Comparison of ENCODE assay signal across 16 mouse cellular contexts in genomic region chr4:56178844-56179481, GRCm38 (mm10).
DNase-seq lines count a peak whose midpoint lies in the region; ATAC-seq and TF ChIP-seq lines count a peak whose summit lies in the region.
"Had no signal": no experiment of that assay in that cellular context is flagged by ENCODE, and none has a peak within 500 bp of the region (broad histone marks: within the 10 kb centered on the region; RNA-seq: fewer than 3 reads in every experiment).

No protein-coding gene starts in this region.

- TF ChIP-seq EP300 in liver, postnatal 0 days (IDR thresholded peaks at IDR 0.05; ENCODE audit: low read depth) = no peak

- H3K4me2 ChIP-seq in hindbrain, postnatal 0 days (ENCODE audit: low read depth, low read length) = no peak overlapping the region
- no peak overlapping the region for H3K4me2 ChIP-seq in forebrain, embryonic 12.5 days
- H3K4me2 ChIP-seq in hindbrain, embryonic 16.5 days (ENCODE audit: low read length) = no peak overlapping the region
- no peak overlapping the region for H3K4me2 ChIP-seq in liver, postnatal 0 days (ENCODE audit: low read depth, low read length)
- H3K4me2 ChIP-seq: heart, embryonic 12.5 days; hindbrain, embryonic 15.5 days; neural tube, embryonic 13.5 days had no signal

- DNase-seq in hindbrain, embryonic 10.5 days (ENCODE audit: low spot score) = peak; percentile 16
- DNase-seq in hindbrain, postnatal 0 days (ENCODE audit: low spot score) = no peak
- peak; percentile 41 for DNase-seq in adipocyte (ENCODE audit: low spot score)
- no peak for DNase-seq in adrenal gland, postnatal 36 days
- no peak for DNase-seq in liver, postnatal 0 days
- no peak for DNase-seq in left cerebral cortex, postnatal 14 days (ENCODE audit: low spot score in 2 of 2)
- DNase-seq: B cell, adult 2 months; cerebellum, adult 8-10 months; gastrocnemius, adult 2 months; left cerebral cortex, postnatal 4 days; lung, adult 18-20 months had no signal

- intact Hi-C loops in left cerebral cortex, postnatal 14 days (cut with DNase I) = no loop called here

- WGBS in hindbrain, embryonic 10.5 days = 72% methylated on average over 9 of the region's 9 CpGs
- 38% methylated on average over 9 of the region's 9 CpGs for WGBS in hindbrain, postnatal 0 days
- 41% methylated on average over 9 of the region's 9 CpGs for WGBS in forebrain, embryonic 12.5 days
- 42% methylated on average over 9 of the region's 9 CpGs for WGBS in hindbrain, embryonic 16.5 days
- WGBS in liver, postnatal 0 days (ENCODE audit: insufficient replicate concordance) = 68% methylated on average over 9 of the region's 9 CpGs

- H3K4me3 ChIP-seq in hindbrain, embryonic 10.5 days = no peak overlapping the region
- H3K4me3 ChIP-seq in hindbrain, postnatal 0 days (ENCODE audit: low read length) = no peak overlapping the region
- no peak overlapping the region for H3K4me3 ChIP-seq in forebrain, embryonic 12.5 days (replicated peaks)
- H3K4me3 ChIP-seq in hindbrain, embryonic 16.5 days (ENCODE audit: low read length) = no peak overlapping the region
- no peak overlapping the region for H3K4me3 ChIP-seq in liver, postnatal 0 days (ENCODE audit: low read depth, low read length)
- H3K4me3 ChIP-seq: gastrocnemius, adult 2 months; heart, embryonic 12.5 days; hindbrain, embryonic 15.5 days; neural tube, embryonic 13.5 days had no signal

- no peaks in the 10 kb centered on the region for H3K27me3 ChIP-seq in hindbrain, embryonic 10.5 days (ENCODE audit: insufficient read depth, poor library complexity, severe bottlenecking)
- H3K27me3 ChIP-seq in hindbrain, postnatal 0 days (ENCODE audit: insufficient read depth, low read length) = no peaks in the 10 kb centered on the region
- no peaks in the 10 kb centered on the region for H3K27me3 ChIP-seq in forebrain, embryonic 12.5 days
- H3K27me3 ChIP-seq in hindbrain, embryonic 16.5 days (replicated peaks; ENCODE audit: control insufficient read depth, insufficient read depth, low read length) = no peaks in the 10 kb centered on the region
- no peaks in the 10 kb centered on the region for H3K27me3 ChIP-seq in liver, postnatal 0 days (ENCODE audit: insufficient read depth, low read length)
- H3K27me3 ChIP-seq: heart, embryonic 12.5 days; hindbrain, embryonic 15.5 days; neural tube, embryonic 13.5 days had no signal

- no peaks in the 10 kb centered on the region for H3K9me3 ChIP-seq in hindbrain, embryonic 10.5 days
- no peaks in the 10 kb centered on the region for H3K9me3 ChIP-seq in hindbrain, postnatal 0 days (ENCODE audit: low read length)
- H3K9me3 ChIP-seq in forebrain, embryonic 12.5 days = no peaks in the 10 kb centered on the region
- H3K9me3 ChIP-seq in hindbrain, embryonic 16.5 days (ENCODE audit: control insufficient read depth, low read length) = no peaks in the 10 kb centered on the region
- H3K9me3 ChIP-seq in liver, postnatal 0 days (ENCODE audit: low read length) = no peaks in the 10 kb centered on the region
- H3K9me3 ChIP-seq: heart, embryonic 12.5 days; hindbrain, embryonic 15.5 days; neural tube, embryonic 13.5 days had no signal

- ATAC-seq in hindbrain, postnatal 0 days = no peak
- peak; percentile 85; the same call in 1 of the 2 replicates for ATAC-seq in forebrain, embryonic 12.5 days (ENCODE audit: low FRiP score)
- ATAC-seq in hindbrain, embryonic 16.5 days = 0 out of 2 replicates have a peak, but pooled peaks have one; percentile 40
- no peak for ATAC-seq in liver, postnatal 0 days

- H3K27ac ChIP-seq in hindbrain, embryonic 10.5 days = peak overlapping the region; percentile 80
- H3K27ac ChIP-seq in hindbrain, postnatal 0 days = no peak overlapping the region
- H3K27ac ChIP-seq in forebrain, embryonic 12.5 days = peak overlapping the region; percentile 36; the same call in 1 of the 2 replicates
- H3K27ac ChIP-seq in hindbrain, embryonic 16.5 days (ENCODE audit: low read depth, low read length) = no peak overlapping the region
- H3K27ac ChIP-seq in liver, postnatal 0 days (ENCODE audit: low read depth) = no peak overlapping the region
- H3K27ac ChIP-seq: gastrocnemius, adult 2 months; hindbrain, embryonic 15.5 days; neural tube, embryonic 13.5 days had no signal

- no peak overlapping the region for H3K9ac ChIP-seq in hindbrain, postnatal 0 days (replicated peaks; ENCODE audit: low read length)
- H3K9ac ChIP-seq in forebrain, embryonic 12.5 days = no peak overlapping the region
- no peak overlapping the region for H3K9ac ChIP-seq in hindbrain, embryonic 16.5 days (ENCODE audit: low read depth, low read length)
- H3K9ac ChIP-seq in liver, postnatal 0 days (replicated peaks) = no peak overlapping the region
- H3K9ac ChIP-seq: heart, embryonic 12.5 days; hindbrain, embryonic 15.5 days; neural tube, embryonic 13.5 days had no signal

- peaks cover 8% of the 10 kb centered on the region; the same call in 1 of the 2 replicates for H3K4me1 ChIP-seq in hindbrain, embryonic 10.5 days (replicated peaks)
- H3K4me1 ChIP-seq in hindbrain, postnatal 0 days (ENCODE audit: insufficient read depth, low read length) = no peaks in the 10 kb centered on the region; the same call in 1 of the 2 replicates
- peaks cover 10% of the 10 kb centered on the region; the same call in 1 of the 2 replicates for H3K4me1 ChIP-seq in forebrain, embryonic 12.5 days
- H3K4me1 ChIP-seq in hindbrain, embryonic 16.5 days (ENCODE audit: control insufficient read depth, insufficient read depth, low read depth, low read length) = no peaks in the 10 kb centered on the region; the same call in 1 of the 2 replicates
- no peaks in the 10 kb centered on the region for H3K4me1 ChIP-seq in liver, postnatal 0 days (ENCODE audit: insufficient read depth)
- H3K4me1 ChIP-seq: hindbrain, embryonic 15.5 days had no signal

- no peak for TF ChIP-seq CTCF in hindbrain, postnatal 0 days (IDR thresholded peaks at IDR 0.05; ENCODE audit: low read depth)
- no peak for TF ChIP-seq CTCF in liver, postnatal 0 days (IDR thresholded peaks at IDR 0.05; ENCODE audit: low read depth)

- H3K36me3 ChIP-seq in hindbrain, embryonic 10.5 days = no peaks in the 10 kb centered on the region
- no peaks in the 10 kb centered on the region for H3K36me3 ChIP-seq in hindbrain, postnatal 0 days (ENCODE audit: insufficient read depth, low read length)
- no peaks in the 10 kb centered on the region for H3K36me3 ChIP-seq in forebrain, embryonic 12.5 days (replicated peaks)
- H3K36me3 ChIP-seq in hindbrain, embryonic 16.5 days (ENCODE audit: control insufficient read depth, insufficient read depth, low read length) = no peaks in the 10 kb centered on the region
- no peaks in the 10 kb centered on the region for H3K36me3 ChIP-seq in liver, postnatal 0 days (replicated peaks; ENCODE audit: insufficient read depth, low read length)
- H3K36me3 ChIP-seq: heart, embryonic 12.5 days; hindbrain, embryonic 15.5 days; neural tube, embryonic 13.5 days had no signal

Comparison
In these comparisons a context has a peak if more than half of its experiments do, and no peak if none do; other contexts are left out.
1. DNase-seq: peak in hindbrain, embryonic 10.5 days (single experiment) and adipocyte (single experiment); none in hindbrain, postnatal 0 days (single experiment), adrenal gland, postnatal 36 days (0 of 2), liver, postnatal 0 days (single experiment) and left cerebral cortex, postnatal 14 days (0 of 2).
2. H3K27ac ChIP-seq: peak in hindbrain, embryonic 10.5 days (single experiment) and forebrain, embryonic 12.5 days (single experiment); none in hindbrain, postnatal 0 days (single experiment), hindbrain, embryonic 16.5 days (single experiment) and liver, postnatal 0 days (single experiment).
3. ATAC-seq: peak in forebrain, embryonic 12.5 days (single experiment) and hindbrain, embryonic 16.5 days (single experiment); none in hindbrain, postnatal 0 days (single experiment) and liver, postnatal 0 days (single experiment).